Mouse (Mus musculus): ENCODE data around the gene Cd19. TPM values are rescaled to one million over a fixed set of nuclear protein-coding genes. Genes with fewer than 3 reads are reported as not detected.

Gene Cd19
- polyA plus RNA-seq, 1 experiment from 2014 or later, result not detected

DNA sequence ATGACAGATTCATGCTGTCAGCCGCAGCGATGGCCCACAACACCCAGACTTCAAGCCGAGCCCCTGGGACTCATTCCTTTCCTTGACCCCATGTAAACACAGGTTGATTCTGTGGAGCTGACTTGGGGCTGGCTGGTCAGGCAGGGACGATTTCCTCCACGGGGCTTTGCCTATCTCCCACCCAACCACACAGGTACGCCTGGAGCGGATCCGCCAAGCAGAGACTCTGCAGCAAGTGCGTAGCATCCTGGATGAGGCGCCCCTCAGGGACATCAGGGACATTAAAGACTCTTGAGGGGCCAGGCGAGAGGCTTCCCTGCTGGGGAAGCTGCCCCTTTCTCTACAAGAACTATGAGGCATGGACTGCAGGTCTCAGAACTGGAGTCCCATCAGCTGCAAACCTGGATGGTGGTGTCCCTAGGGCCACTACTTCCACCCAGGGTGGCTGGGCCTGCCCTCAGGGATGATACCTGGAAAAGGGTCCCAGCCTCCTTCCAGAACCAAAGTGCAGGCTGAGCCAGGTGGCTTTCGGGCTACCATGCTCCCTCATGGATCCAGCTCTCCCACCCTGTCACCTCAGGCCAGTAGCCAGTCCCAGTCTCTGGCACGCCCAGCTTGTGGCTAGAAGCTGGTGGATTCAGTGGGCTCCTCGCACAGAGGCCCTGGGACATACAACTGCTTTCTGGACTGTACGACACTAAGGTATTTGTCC lies 30.6 kb upstream of the Cd19 start:
- Histone ChIP-seq H3K4me3 (ENCODE audit: low read depth, low read length) (no peak overlapping the region), H3K27me3 (ENCODE audit: control insufficient read depth, insufficient read depth, low read length) (no peaks in the 10 kb centered on the region), H3K9ac (ENCODE audit: low read length) (no peak overlapping the region), H3K27ac (ENCODE audit: low read depth, low read length) (no peak overlapping the region), H3K4me1 (ENCODE audit: control insufficient read depth, insufficient read depth, low read length) (no peaks in the 10 kb centered on the region), H3K4me2 (ENCODE audit: low read depth) (no peak overlapping the region), H3K9me3 (ENCODE audit: control insufficient read depth, low read length) (no peaks in the 10 kb centered on the region), H3K36me3 (ENCODE audit: control insufficient read depth, insufficient read depth, low read length) (peaks cover 4% of the 10 kb centered on the region; the same call in 1 of the 2 replicates)
- ATAC-seq (ENCODE audit: insufficient read depth, low FRiP score, low TSS enrichment) (no peak), DNase-seq (ENCODE audit: low spot score) (no peak)
- 91% methylated on average over 15 of the region's 15 CpGs for WGBS

DNA sequence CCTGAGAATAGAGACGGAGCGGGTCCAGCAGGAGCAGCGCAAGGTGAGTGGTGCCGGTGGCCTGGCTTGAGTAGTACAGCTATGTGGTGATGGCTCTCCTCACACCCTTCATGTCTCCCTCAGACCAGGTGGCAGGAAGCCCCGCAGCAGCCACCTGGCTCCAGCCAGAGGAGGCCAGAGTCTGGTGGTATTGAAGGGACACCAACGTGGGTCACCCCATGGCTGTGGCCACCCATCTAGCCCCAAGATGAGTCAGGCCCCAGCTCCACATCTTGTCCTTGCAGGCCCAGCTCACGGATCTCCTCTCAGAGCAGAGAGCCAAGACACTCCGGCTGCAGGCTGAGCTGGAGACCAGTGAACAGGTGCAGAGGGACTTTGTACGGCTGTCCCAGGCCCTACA lies 29.8 kb upstream of the Cd19 start:
- Histone ChIP-seq H3K27ac (ENCODE audit: low read depth, low read length) (no peak overlapping the region), H3K27me3 (ENCODE audit: control insufficient read depth, insufficient read depth, low read length) (no peaks in the 10 kb centered on the region), H3K4me1 (ENCODE audit: control insufficient read depth, insufficient read depth, low read length) (no peaks in the 10 kb centered on the region), H3K4me2 (ENCODE audit: low read depth) (no peak overlapping the region), H3K9me3 (ENCODE audit: control insufficient read depth, low read length) (no peaks in the 10 kb centered on the region), H3K36me3 (ENCODE audit: control insufficient read depth, insufficient read depth, low read length) (peaks cover 4% of the 10 kb centered on the region; the same call in 1 of the 2 replicates), H3K4me3 (ENCODE audit: low read depth, low read length) (no peak overlapping the region), H3K9ac (ENCODE audit: low read length) (no peak overlapping the region)
- whole genome bisulfite sequencing, result 86% methylated on average over 9 of the region's 9 CpGs
- DNase-seq (ENCODE audit: low spot score) (no peak), ATAC-seq (ENCODE audit: insufficient read depth, low FRiP score, low TSS enrichment) (no peak)

DNA sequence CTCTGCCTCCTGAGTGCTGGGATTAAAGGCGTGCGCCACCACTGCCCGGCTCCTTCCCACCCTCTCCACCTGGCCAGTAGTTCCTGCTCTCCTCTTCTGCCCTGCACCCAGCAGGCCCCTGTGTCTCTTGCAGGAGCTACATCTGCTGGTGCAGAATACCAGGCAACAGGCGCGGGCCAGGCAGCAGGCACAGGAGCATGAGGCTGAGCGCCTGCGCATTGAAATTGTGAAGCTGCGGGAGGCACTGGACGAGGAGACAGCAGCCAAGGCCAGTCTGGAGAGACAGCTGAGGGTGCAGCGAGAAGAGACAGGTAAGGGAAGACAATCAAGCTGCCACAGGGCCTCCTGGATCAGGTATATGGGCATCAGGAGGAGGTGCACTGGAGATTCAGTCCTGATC lies 29.3 kb upstream of the Cd19 start:
- no peaks in the 10 kb centered on the region for H3K4me1 ChIP-seq (ENCODE audit: control insufficient read depth, insufficient read depth, low read length)
- H3K9ac ChIP-seq (ENCODE audit: low read length), result no peak overlapping the region
- 93% methylated on average over 10 of the region's 10 CpGs for whole genome bisulfite sequencing

DNA sequence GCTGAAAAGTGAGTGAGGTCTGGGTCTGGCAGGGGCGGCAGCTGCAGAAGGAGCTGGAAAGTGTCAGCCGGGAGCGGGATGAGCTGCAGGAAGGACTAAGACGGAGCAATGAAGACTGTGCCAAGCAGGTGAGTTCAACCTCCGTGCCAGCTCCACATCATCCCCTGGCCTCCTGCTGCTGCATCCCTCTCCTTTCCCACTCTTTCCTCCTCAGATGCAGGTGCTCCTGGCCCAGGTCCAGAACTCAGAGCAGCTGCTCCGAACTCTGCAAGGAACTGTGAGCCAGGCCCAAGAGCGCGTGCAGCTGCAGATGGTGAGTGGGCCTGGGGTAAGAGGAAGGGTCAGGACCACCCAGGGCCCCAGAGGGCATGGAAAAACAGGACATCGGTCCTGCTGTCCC lies 25.4 kb upstream of the Cd19 start:
- Histone ChIP-seq H3K9me3 (ENCODE audit: control insufficient read depth, low read length) (no peaks in the 10 kb centered on the region), H3K27ac (ENCODE audit: low read depth, low read length) (no peak overlapping the region), H3K4me3 (ENCODE audit: low read depth, low read length) (no peak overlapping the region), H3K9ac (ENCODE audit: low read length) (no peak overlapping the region), H3K4me1 (ENCODE audit: control insufficient read depth, insufficient read depth, low read length) (no peaks in the 10 kb centered on the region), H3K4me2 (ENCODE audit: low read depth) (no peak overlapping the region), H3K27me3 (ENCODE audit: control insufficient read depth, insufficient read depth, low read length) (no peaks in the 10 kb centered on the region), H3K36me3 (ENCODE audit: control insufficient read depth, insufficient read depth, low read length) (0 out of 2 replicates have a peak, but pooled peaks cover 2% of the 10 kb centered on the region)
- WGBS, result 85% methylated on average over 9 of the region's 9 CpGs
- DNase-seq (ENCODE audit: low spot score) (no peak), ATAC-seq (ENCODE audit: insufficient read depth, low FRiP score, low TSS enrichment) (no peak)

More for the DNA sequence above, 29.3 kb upstream of the Cd19 start:
- H3K9me3 ChIP-seq (ENCODE audit: control insufficient read depth, low read length), result no peaks in the 10 kb centered on the region
- DNase-seq (ENCODE audit: low spot score), result no peak
- no peak overlapping the region for H3K27ac ChIP-seq (ENCODE audit: low read depth, low read length)
- no peak for ATAC-seq (ENCODE audit: insufficient read depth, low FRiP score, low TSS enrichment)
- no peak overlapping the region for H3K4me2 ChIP-seq (ENCODE audit: low read depth)
- H3K27me3 ChIP-seq (ENCODE audit: control insufficient read depth, insufficient read depth, low read length), result no peaks in the 10 kb centered on the region
- H3K4me3 ChIP-seq (ENCODE audit: low read depth, low read length), result no peak overlapping the region
- H3K36me3 ChIP-seq (ENCODE audit: control insufficient read depth, insufficient read depth, low read length), result peaks cover 4% of the 10 kb centered on the region; the same call in 1 of the 2 replicates

DNA sequence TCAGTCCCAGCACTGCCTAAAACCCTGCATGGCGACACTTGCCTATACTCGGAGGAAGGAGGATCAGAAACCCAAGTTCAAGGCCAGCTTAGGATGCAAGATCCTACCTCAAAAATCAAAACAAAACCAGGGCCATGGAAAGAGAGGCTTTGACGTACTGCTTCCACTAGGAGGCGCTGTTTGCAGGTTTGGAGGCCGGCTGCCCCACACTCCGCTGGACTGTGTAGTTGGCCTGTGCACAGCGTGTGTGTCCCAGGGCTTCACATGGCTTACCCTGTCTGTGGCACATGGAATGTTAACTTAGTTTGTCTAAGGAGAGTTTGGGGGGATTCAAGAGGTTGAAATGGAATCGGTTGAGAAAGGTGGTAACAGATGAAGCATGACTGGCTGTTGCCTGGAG lies 22.2 kb upstream of the Cd19 start:
- Histone ChIP-seq H3K27me3 (ENCODE audit: control insufficient read depth, insufficient read depth, low read length) (no peaks in the 10 kb centered on the region), H3K4me2 (ENCODE audit: low read depth) (no peak overlapping the region), H3K9ac (ENCODE audit: low read length) (no peak overlapping the region), H3K4me1 (ENCODE audit: control insufficient read depth, insufficient read depth, low read length) (no peaks in the 10 kb centered on the region), H3K9me3 (ENCODE audit: control insufficient read depth, low read length) (no peaks in the 10 kb centered on the region), H3K36me3 (ENCODE audit: control insufficient read depth, insufficient read depth, low read length) (no peaks in the 10 kb centered on the region), H3K27ac (ENCODE audit: low read depth, low read length) (no peak overlapping the region), H3K4me3 (ENCODE audit: low read depth, low read length) (no peak overlapping the region)
- ATAC-seq (ENCODE audit: insufficient read depth, low FRiP score, low TSS enrichment), result no peak
- peak; percentile 76 for DNase-seq (ENCODE audit: low spot score)
- 23% methylated on average over 8 of the region's 8 CpGs for WGBS

DNA sequence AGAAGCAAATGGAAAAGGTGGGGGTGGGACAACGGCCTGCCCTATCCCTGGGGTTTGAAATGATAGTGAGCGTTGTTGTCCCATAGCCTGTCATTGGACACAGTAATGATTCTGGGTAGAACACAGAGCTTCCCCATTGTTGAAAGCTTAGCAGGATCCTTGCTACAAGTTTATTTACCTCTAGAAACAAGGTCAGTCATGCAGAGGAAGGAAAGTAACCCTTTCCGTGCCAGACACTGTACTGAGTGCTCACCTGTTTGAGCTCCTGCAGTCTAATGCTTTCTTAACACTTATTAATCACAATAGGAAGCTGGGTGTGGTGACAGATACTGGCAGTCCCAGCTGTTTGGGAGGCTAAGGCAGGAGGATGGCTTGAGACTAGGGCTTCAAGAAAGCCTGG lies 21.1 kb upstream of the Cd19 start:
- no peak overlapping the region for H3K4me3 ChIP-seq (ENCODE audit: low read depth, low read length)
- no peak overlapping the region for H3K27ac ChIP-seq (ENCODE audit: low read depth, low read length)
- ATAC-seq (ENCODE audit: insufficient read depth, low FRiP score, low TSS enrichment), result no peak
- DNase-seq (ENCODE audit: low spot score), result no peak
- WGBS, result 92% methylated on average over 3 of the region's 3 CpGs
- H3K4me1 ChIP-seq (ENCODE audit: control insufficient read depth, insufficient read depth, low read length), result no peaks in the 10 kb centered on the region
- no peak overlapping the region for H3K4me2 ChIP-seq (ENCODE audit: low read depth)
- H3K9me3 ChIP-seq (ENCODE audit: control insufficient read depth, low read length), result no peaks in the 10 kb centered on the region
- H3K36me3 ChIP-seq (ENCODE audit: control insufficient read depth, insufficient read depth, low read length), result no peaks in the 10 kb centered on the region
- H3K9ac ChIP-seq (ENCODE audit: low read length), result no peak overlapping the region
- no peaks in the 10 kb centered on the region for H3K27me3 ChIP-seq (ENCODE audit: control insufficient read depth, insufficient read depth, low read length)

DNA sequence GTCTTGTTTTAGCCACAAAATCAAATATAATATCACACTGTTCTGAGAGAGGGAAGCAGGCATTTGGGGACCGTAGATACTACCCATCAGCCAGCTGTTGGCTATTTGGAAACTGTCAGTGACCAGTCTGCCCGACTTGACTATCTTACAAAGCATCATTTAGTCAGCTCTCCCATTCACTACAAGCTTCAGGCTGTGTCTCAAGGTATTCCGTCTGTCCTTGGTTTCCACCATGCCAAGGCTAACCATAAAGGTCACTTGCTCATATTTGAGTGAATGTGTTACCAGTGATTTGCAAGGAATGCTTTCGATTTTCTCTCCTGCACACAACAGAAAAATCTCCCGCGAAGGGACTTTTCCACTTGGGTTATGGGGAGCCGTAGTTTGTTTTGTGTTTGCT lies 20.0 kb upstream of the Cd19 start:
- Histone ChIP-seq H3K27me3 (ENCODE audit: control insufficient read depth, insufficient read depth, low read length) (no peaks in the 10 kb centered on the region), H3K4me1 (ENCODE audit: control insufficient read depth, insufficient read depth, low read length) (no peaks in the 10 kb centered on the region), H3K4me2 (ENCODE audit: low read depth) (no peak overlapping the region), H3K36me3 (ENCODE audit: control insufficient read depth, insufficient read depth, low read length) (no peaks in the 10 kb centered on the region), H3K27ac (ENCODE audit: low read depth, low read length) (no peak overlapping the region), H3K4me3 (ENCODE audit: low read depth, low read length) (no peak overlapping the region), H3K9me3 (ENCODE audit: control insufficient read depth, low read length) (no peaks in the 10 kb centered on the region), H3K9ac (ENCODE audit: low read length) (no peak overlapping the region)
- 92% methylated on average over 7 of the region's 7 CpGs for WGBS
- DNase-seq (ENCODE audit: low spot score), result no peak
- ATAC-seq (ENCODE audit: insufficient read depth, low FRiP score, low TSS enrichment), result no peak

DNA sequence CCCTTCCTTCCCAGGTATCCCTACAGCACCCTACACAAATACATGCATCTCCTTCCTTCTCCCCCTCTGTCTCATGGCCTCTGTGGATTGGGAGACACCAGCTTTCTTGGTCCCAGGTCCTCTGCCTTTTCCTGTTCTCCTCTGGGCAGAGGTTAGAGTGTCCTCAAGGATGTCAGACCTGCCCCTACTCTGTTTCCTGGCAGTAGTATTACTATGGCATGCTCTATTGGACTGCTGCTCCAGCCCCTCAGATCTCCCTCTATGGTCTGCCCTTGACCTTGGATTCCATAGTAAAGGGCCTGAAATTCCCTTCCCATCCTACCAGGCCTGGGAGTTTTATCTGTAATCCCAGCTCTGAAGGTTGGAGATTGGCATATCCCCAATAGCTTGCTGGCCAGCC lies 15.5 kb upstream of the Cd19 start:
- no peaks in the 10 kb centered on the region for H3K27me3 ChIP-seq (ENCODE audit: control insufficient read depth, insufficient read depth, low read length)
- H3K36me3 ChIP-seq (ENCODE audit: control insufficient read depth, insufficient read depth, low read length), result no peaks in the 10 kb centered on the region
- ATAC-seq (ENCODE audit: insufficient read depth, low FRiP score, low TSS enrichment) (no peak), DNase-seq (ENCODE audit: low spot score) (no peak)
- H3K4me1 ChIP-seq (ENCODE audit: control insufficient read depth, insufficient read depth, low read length), result peaks cover 7% of the 10 kb centered on the region; the same call in 1 of the 2 replicates
- H3K9me3 ChIP-seq (ENCODE audit: control insufficient read depth, low read length), result no peaks in the 10 kb centered on the region
- no peak overlapping the region for H3K4me2 ChIP-seq (ENCODE audit: low read depth)
- no peak overlapping the region; the same call in 1 of the 2 replicates for H3K9ac ChIP-seq (ENCODE audit: low read length)
- H3K4me3 ChIP-seq (ENCODE audit: low read depth, low read length), result no peak overlapping the region
- H3K27ac ChIP-seq (ENCODE audit: low read depth, low read length), result no peak overlapping the region

DNA sequence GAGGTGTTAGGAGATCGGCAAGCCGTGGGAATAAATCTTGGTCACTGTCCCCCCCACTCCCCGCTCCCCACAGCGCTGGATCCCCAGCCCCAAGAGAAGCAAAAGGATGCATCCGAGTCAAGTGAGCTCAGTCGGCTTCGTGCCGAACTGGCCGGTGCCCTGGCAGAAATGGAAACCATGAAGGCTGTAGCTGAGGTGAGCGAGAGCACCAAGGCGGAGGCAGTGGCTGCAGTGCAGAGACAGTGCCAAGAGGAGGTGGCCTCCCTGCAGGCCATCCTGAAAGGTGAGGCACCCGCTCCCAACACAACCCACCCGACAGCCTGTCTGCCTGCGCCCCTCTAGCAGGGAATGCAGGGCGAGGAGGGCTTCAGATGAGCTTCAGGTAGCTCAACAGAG lies 14.8 kb upstream of the Cd19 start:
- H3K27ac ChIP-seq (ENCODE audit: low read depth, low read length), result no peak overlapping the region
- H3K36me3 ChIP-seq (ENCODE audit: control insufficient read depth, insufficient read depth, low read length), result no peaks in the 10 kb centered on the region
- peak overlapping the region; percentile 81 for H3K4me3 ChIP-seq (ENCODE audit: low read depth, low read length)
- ATAC-seq (ENCODE audit: insufficient read depth, low FRiP score, low TSS enrichment) (no peak), DNase-seq (ENCODE audit: low spot score) (no peak)
- peak overlapping the region; percentile 29 for H3K9ac ChIP-seq (ENCODE audit: low read length)
- WGBS, result 36% methylated on average over 15 of the region's 15 CpGs
- H3K9me3 ChIP-seq (ENCODE audit: control insufficient read depth, low read length), result no peaks in the 10 kb centered on the region
- H3K4me1 ChIP-seq (ENCODE audit: control insufficient read depth, insufficient read depth, low read length), result peaks cover 7% of the 10 kb centered on the region; the same call in 1 of the 2 replicates
- no peaks in the 10 kb centered on the region for H3K27me3 ChIP-seq (ENCODE audit: control insufficient read depth, insufficient read depth, low read length)
- peak overlapping the region; percentile 88 for H3K4me2 ChIP-seq (ENCODE audit: low read depth)
